Mouse (Mus musculus): ENCODE results near the gene Myl4.
A peak's percentile ranks its signal among the peaks of the same experiment; 100 is the strongest.
"Not testable (repeated sequence)": the region's sequence is repeated elsewhere in the genome, so short reads cannot be mapped to it uniquely, and the experiment has no call there.

Gene Myl4

GRCm38 (mm10) chr11:104550406-104550974 lies at the start of gene Myl4, which contains the start of gene Cdc27:
TSS of gene Myl4 (plus strand) at chr11:104550663.
TSS of gene Cdc27 (minus strand) at chr11:104550620.
- peak; percentile 99 to 100 for DNase-seq

GRCm38 (mm10) chr11:104508455-104508854 lies 42.0 kb upstream of the Myl4 start:
- DNase-seq, result no peak

DNA sequence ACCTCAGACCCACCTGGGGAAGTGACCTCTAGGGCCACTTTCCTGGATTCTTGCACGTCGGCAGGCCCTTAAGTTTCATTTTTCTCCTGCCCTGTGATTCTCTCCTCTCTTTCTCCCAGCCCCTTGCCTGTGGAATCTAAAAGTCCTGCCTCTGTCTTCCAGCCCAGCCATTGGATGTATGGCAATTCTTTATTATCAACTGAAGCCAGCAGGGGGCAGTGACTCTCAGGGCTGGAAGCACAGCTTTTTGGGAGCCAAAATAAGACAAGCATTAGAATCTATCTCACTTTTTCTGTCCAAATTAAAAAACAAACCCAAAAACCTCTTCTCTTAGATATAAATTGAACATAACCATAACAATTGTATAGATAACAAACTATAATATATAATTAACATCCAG lies 39.9 kb upstream of the Myl4 start:
- no peak for DNase-seq

DNA sequence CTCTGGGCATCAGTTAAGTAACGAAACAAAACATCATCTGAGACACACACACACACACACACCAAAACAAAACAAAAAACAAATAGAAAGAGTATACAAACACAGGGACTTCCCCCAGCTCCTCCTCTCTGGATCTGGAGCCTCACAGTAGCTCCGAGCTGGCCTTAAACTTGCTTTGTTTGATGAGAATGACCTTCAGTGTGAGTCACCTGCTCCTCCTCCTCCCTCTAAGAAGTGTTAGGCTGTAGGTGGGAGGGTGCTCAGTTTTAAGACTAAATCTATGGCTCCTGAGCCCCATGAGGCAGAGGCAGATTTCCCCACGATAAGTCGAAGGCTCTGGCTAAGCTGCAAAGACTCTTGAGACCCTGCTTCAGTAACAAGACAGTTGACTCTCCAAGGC lies 38.0 kb upstream of the Myl4 start:
- no peak for DNase-seq

DNA sequence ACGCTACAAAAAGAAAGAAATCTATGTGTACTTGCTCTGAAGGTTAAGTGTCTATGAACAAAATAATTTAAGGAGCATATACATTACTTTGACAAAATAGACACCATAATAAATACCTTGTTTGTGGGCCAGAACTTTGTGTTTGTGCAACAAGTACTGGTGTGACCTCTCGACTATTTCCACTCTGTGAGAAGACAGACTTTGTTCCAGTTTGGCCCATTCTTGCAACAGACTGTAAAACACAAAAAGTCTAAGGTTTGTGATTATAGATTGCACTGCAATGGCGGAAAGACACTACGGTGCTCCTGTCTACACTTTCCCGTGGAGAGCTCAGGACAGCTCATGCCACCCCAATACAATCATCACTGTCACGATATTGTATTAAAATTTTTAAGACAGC lies 24.5 kb upstream of the Myl4 start:
- DNase-seq, result no peak

DNA sequence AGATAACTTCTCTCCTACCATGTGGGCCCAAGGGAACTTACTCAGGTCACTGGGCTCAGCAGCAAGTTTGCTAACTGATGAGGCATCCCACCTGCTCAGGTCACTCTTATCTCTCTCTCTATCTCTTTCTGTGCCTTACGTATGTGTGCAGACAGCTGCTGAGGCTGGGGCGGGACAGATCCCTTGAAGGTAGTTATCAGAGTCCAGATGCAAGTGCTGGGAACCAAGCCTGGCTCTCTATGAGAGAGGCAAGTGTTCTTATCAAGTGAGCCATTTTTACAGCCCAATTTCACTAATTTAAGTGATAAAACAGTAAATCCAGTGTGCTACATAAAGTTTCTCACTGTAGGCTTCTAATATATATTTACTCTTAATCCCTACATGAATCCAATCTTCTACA lies 13.6 kb upstream of the Myl4 start:
- DNase-seq, result no peak

DNA sequence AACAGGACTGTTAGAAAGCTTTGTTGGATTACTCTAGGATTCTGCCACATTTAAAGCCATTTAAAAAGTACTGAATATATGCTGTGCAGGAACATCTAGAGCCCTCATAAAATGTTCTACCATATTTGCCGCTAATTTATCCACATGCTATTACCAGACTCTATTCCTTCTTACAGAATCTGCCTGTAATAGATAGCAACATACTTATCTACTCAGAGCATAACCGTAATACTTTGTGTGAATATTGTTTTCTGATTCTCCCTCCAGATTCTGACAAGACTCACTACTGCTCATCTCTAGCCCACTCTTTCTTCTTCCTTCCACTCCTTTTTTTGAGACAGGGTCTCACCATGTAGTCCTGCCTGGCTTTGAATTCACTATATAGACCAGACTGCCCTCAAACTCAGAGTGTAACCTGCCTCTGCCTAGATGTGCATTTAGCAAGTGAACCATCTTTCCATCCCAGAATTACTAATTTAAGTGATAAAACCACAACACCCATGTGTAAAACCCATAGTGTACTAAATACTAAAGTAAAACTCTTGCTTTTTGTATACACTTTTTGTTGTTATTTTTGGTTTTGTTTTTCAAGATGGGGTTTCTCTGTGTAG lies 12.4 kb upstream of the Myl4 start:
- DNase-seq, result no peak

DNA sequence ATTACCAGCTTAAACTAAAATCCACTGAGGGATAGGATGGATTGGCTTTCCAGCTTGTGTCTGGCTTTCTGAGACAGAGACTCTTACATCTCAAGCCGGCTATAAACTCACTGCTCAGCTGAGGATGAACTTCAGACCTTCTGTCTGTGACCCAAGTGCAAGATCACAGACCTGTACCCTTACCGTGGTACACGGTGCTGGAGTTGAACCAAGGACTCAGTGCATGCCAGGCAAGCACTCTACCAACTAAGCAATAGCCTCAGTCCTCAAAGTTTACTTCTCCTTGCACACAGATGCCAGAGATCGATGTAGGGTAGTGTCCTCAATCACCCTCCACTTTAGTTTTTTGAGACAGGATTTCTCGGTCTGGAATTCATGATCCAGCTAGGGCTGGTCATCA lies 10.7 kb upstream of the Myl4 start:
- no peak for DNase-seq

GRCm38 (mm10) chr11:104543337-104543736 lies 7.1 kb upstream of the Myl4 start:
- DNase-seq, result not testable (repeated sequence)

DNA sequence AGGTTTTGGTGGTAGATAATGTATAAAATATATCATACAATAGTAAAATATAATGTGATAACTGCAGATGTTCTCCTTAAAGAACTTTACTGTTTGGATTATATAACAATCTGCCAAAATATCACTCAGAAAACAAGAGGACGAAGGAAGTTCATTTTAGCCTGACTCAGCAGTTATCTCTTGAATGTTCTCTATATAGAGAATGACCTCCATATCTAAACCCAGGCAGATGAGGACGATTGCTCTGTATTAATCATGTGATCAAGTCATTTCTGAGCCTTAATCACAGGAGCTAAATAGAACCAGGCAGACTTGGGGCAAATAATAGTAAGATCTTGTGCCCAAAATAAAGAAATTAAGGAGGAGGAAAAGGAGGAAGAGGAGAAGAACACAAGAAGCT lies 6.0 kb upstream of the Myl4 start:
- no peak for DNase-seq

GRCm38 (mm10) chr11:104547502-104547901 lies 3.0 kb upstream of the Myl4 start:
- DNase-seq, result no peak

DNA sequence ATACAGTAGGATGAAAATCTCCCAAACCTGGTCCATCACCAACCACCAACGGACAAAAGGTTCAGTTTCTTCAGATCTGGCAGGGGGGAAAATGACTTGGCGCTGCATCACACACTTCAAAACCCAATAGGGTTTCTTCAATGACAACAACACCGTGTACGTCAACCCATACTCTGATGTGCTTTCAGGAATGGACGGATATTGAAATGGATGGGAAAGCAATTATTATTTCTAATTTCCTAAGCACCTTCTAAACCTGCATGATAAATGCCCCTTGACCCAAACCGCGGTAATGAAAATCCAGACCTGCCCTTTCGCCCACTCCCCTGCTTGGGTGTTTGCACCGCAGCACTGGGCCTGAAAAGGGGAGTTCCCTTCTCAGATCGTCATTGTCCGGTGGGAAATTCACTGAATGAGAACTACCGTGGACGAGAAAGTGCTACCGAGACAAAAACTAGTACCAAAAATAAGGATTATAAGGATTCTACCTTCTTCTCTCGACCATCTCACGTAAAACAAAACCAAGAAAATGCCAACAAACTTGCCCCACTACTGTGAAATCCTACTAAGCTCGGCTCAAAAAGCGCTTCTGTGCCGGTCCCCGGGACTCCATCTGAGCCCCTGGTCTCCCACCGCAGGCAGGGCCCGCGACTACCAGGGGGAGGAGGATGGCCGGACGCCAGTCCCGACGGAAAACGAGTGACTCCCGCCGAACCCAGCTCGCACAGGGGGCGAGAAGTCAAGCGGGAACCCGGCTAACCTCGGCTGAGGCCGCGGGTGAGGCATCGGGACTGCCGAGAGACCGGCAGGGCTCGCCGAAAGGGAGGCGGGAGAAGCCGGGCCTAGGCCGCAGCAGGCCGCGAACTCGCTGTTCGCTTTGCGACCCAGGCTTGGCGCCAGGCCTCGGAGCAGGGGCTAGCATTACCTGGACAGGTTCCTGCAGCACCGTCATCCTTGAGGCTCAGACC lies 741 bp upstream of the Myl4 start:
- no peak for DNase-seq

- no peak for DNase-seq
These were observed 7.6 kb downstream of the Myl4 start for GRCm38 (mm10) chr11:104558065-104558464.

DNA sequence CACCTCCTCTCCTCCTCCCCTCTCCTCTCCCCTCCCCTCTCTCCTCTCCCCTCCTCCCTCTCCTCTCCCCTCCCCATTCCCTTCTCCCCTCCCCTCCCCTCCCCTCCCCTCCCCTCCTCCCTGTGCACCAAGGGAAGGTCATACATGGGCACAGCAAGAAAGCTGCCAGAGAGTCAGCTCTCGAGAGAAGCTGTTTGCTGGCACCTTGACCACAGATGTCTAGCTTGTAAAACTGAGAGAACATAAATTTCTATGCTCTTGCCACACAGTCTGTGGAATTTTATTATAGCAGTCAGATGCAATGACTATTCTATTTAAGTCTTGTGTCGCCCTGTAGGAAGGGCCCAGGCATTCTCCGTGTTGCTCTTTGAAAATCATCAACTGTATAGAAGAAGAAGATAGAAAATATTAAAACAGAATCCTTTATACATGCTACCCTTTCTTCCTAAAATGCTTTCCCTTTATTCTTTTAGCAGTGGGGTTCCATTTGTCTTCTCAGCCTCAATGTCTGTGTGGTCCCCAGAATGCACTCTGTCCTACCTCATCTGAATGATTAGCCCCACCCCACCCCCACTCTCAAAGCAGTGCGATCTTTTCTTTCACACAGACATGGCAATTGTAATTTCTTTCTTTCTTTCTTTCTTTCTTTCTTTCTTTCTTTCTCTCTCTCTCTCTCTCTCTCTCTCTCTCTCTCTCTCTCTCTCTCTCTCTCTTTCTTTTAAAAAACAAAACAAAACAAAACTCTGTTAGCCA lies 8.4 kb downstream of the Myl4 start:
- no peak for DNase-seq

GRCm38 (mm10) chr11:104560971-104561370 lies 10.5 kb downstream of the Myl4 start:
- no peak for DNase-seq

DNA sequence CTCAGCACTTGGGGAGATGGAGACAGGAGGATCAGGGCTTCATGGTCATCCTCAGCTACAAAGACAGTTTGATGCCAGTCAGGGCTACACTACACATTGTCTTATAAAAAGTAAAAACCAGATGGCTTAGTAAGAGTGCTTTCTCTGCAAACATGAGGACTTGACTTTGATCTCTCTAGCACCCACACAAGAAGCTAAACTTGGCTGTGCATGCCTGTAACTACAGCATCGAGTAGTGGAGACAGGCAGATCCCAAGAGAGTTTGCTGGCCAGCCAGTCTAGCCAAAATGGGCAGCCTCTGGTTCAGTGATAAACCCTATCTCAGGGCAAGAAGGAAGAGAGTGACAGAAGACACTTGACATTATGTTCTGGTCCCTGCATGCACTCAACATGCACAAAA lies 13.0 kb downstream of the Myl4 start:
- DNase-seq, result no peak

DNA sequence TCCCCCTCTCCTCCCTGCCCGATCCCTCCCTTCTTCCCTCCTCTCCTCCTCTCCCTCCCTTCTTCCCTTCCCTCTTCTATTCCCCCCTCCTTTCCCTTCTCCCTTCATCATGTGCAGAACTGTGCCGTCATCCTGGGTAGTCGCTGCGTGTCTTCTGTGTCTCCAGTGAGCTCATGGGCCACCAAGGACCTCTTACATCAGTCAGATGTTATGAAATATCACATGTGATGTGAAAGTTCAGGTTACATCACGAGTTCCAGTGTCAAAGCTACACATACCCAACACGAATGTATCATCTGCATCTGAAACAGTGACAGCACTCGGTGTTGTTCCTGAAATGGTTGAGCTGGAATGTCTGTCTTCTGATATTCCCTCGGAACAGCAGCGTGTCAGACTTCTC lies 14.7 kb downstream of the Myl4 start:
- no peak for DNase-seq

GRCm38 (mm10) chr11:104566097-104566496 lies 15.6 kb downstream of the Myl4 start:
- DNase-seq, result no peak

DNA sequence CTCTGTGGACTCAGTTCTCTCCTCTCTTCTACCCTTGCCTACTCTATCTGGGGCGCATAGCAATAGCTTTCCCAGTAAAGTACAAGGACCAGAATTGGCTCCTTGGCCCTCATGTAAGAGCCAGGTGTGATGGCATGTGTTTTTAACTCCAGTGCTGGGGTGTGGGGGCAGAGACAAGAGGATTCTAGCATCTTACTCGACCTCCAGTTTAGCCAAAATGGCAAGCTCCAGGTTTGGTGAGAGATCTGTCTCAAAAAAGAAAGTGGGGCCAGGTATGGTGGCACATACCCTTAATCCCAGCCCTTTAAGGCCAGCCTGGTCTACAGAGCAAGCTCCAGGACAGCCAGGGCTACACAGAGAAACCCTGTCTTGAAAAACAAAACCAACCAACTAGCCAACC lies 16.3 kb downstream of the Myl4 start:
- no peak for DNase-seq

GRCm38 (mm10) chr11:104567736-104568135 lies 17.3 kb downstream of the Myl4 start:
- DNase-seq, result no peak

GRCm38 (mm10) chr11:104568326-104568725 lies 17.9 kb downstream of the Myl4 start:
- no peak for DNase-seq

DNA sequence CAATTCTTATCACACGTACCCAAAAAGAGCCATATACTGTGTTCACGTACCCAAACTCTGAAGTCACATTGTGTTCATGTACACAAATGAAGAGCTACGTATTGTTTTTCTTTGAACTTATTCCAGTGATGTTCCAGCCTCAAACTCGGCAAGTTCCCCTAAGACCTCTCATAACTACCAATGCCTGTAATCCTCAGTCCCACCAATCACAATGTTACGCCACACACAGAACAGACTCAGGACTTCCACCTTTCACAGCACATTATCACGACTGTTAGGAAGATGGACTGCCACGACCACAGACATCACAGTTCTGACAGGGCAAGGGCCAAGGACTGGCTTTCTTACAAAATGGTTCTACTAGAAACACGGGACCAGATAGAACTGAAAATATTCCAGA lies 20.1 kb downstream of the Myl4 start:
- not testable (repeated sequence) for DNase-seq

DNA sequence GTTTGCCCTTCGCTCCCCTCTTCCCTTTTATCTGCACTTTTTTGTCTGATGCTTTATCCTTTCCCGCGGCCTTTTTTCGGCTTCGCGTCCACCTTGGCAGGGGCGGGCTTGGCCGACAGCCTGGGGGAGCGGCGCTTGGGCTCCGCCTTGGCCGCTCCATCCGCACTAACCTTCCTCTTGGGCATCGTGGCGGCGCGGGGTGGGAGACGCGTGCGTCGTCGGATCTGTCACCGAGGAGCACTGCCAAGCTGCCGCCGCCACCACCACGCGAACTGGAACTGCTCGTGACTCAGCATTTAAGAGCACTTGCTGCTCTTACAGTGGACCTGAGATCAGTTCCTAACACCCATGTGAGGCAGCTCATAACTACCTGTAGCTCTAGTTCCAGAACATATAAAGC lies 20.9 kb downstream of the Myl4 start:
- DNase-seq, result peak; percentile 20 to 27
